Mouse (Mus musculus): Measurements from ENCODE around the gene Zfp729b. TPM values are rescaled to one million over a fixed set of nuclear protein-coding genes. Genes with fewer than 3 reads are reported as not detected.

Gene Zfp729b
- total RNA-seq (2014; fragmentation: Nextera tagmentation) (10.8 and 17.2 TPM in 2 replicates), total RNA-seq (2017) (16.1 and 16.3 TPM in 2 replicates)

DNA sequence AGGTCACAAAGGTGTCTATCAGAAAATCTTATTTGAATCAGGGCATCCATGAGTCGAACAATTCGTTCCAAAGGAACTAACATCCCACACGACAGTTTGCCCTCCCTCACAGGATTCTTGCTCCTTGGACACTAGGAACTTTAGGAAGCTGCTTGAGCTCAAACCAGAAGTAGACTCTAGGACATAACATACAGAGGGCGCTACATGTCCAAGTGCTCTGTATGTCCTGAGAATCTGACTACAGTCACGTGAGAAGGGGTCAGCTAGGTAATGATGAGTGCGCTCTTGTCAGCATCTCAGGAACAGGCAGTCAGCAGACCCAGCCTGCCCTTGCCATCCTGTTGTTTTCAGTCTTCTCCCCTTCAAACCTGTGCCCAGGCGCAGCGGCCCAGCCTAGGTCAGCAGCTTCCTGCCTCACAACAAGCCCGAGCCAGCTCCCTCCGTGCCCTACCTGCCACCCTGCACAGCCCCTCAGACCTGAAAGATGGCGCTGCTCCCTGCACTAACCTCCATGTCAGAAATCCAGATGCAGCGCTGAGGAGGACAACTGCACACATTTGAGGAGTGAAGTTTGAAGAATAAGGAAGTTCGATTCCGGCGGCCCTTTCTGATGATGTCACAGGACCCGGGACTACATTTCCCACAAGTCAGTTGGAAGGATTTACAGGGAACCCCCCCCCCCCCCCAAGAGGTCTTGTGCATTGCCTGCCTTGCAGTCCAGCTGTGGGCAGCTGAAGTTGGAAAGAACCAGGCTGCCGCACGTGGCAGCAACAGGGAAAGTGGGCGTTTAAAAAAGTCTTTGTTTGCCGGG, at the start of gene Zfp729b:
Gene Zfp729b (minus strand): TSS at position 642 of the 811 bp plus-strand sequence.
- peak; percentile 94 for ATAC-seq (replicated peaks; ENCODE audit: poor library complexity, severe bottlenecking)

DNA sequence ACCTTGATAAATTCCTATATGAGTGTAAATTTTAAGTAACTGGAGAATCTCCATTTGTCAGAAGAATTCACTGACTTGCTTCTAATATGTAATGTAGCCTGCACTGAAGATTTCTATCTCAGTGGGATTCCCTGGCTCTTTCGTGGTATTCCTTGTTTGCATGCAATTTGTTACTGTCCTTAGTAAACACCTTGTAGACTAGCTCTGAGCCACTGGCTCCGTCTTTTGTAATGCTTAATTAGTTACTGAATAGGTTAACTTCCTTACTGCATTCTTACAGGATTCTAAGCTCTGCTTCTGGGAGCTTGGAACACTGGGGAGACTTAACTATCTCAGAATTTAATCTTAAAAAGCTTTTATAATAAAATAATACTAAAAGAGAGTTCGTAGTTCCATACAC, 43.0 kb upstream of the Zfp729b start:
- no peak for ATAC-seq (replicated peaks; ENCODE audit: poor library complexity, severe bottlenecking)

DNA sequence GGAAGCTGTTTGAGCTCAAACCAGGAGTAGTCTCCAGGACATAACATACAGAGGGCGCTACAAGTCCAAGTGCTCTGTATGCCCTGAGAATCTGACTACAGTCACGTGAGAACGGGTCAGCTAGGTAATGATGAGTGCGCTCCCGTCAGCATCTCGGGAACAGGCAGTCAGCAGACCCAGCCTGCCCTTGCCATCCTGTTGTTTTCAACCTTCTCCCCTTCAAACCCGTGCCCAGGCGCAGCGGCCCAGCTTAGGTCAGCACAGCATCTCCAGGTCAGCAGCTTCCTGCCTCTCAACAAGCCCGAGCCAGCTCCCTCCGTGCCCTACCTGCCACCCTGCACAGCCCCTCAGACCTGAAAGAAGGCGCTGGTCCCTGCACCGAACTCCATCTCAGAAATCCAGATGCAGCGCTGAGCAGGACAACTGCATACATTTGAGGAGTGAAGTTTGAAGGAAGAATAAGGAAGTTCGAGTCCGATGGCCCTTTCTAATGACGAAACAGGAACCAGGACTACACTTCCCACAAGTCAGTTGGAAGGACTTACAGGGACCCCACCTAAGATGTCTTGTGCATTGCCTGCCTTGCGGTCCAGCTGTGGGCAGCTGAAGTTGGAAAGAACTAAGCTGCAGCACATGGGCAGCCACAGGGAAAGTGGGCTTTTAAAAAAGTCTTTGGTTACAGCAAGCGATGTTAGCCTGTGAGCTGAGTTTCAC, 27.9 kb upstream of the Zfp729b start, which contains the start of the genes Gm49345 and Zfp729a:
Gene Gm49345 (minus strand): TSS at position 476 of the 714 bp plus-strand sequence.
Gene Zfp729a (minus strand): TSS at position 498 of the 714 bp plus-strand sequence.
- peak; percentile 98 for ATAC-seq (replicated peaks; ENCODE audit: poor library complexity, severe bottlenecking)

DNA sequence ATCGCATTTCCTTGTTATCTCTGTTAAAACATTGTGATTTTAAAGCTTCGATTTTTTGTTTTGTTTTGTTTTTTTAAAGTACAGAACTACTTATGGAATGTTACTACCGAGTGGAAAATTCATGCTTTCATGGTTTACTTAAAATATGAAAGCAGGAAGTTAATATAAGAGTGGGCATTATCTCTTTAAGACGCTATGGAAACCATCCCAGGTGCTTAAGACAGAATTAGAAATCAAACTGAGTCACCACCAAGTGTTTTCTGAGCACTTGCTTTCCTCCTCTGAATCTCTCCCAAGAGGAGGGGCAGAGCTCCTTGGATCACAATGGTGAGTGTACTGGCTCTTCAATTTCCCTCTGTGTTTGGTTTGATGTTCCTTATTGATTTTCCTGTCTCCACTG, 601 bp upstream of the Zfp729b start:
- no peak for ATAC-seq (replicated peaks; ENCODE audit: poor library complexity, severe bottlenecking)

DNA sequence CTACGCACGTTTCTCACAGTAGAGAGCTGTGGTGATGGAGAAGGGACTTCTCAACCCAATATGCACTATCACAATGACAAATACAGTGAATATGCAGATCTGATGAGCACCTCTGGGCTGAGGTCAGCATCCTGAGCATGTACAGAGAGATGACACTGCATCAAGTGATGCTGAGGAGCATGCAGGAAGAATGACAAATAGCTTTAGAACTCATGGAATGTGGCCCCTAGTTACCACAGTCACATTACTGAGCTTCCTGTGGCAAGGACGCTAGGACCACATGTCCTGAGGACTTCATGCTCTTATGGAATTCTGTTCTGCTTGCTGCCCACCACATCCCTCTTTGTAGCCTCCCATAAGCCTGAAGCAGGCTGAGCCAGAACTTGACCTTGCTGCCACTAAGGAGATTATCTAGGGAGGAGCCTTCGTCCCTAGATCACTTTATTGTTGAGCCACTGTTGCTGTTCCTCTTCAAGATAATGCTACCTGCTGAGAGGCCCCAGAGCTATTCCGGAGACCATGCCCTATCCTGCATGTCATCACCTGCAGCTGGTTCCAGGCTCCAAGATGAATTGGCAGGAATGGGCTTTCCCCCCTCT, 36.8 kb downstream of the Zfp729b start:
- ATAC-seq (replicated peaks; ENCODE audit: poor library complexity, severe bottlenecking) = no peak

DNA sequence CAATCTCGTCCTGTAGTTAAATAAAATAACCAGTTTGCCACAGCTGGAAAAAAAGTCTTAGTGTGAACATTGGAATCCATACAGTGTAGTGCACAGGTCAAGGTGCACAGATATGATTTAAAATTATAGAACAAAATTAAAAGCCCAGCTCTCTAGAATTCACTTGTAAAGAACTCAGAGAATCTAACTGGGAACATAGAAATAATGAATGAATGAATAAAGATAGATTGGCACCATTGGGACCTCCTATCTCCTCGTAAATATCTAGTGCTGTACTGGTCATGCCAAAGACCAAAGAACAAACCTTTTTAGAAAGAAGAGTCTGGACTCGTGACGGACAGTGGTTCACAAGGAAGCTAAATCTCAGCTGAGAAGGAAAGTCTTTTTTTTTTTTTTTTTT, 55.8 kb downstream of the Zfp729b start, which contains the start of gene Zfp748:
Gene Zfp748 (minus strand): TSS at position 101 of the 400 bp plus-strand sequence.
- ATAC-seq (replicated peaks; ENCODE audit: poor library complexity, severe bottlenecking) = no peak

DNA sequence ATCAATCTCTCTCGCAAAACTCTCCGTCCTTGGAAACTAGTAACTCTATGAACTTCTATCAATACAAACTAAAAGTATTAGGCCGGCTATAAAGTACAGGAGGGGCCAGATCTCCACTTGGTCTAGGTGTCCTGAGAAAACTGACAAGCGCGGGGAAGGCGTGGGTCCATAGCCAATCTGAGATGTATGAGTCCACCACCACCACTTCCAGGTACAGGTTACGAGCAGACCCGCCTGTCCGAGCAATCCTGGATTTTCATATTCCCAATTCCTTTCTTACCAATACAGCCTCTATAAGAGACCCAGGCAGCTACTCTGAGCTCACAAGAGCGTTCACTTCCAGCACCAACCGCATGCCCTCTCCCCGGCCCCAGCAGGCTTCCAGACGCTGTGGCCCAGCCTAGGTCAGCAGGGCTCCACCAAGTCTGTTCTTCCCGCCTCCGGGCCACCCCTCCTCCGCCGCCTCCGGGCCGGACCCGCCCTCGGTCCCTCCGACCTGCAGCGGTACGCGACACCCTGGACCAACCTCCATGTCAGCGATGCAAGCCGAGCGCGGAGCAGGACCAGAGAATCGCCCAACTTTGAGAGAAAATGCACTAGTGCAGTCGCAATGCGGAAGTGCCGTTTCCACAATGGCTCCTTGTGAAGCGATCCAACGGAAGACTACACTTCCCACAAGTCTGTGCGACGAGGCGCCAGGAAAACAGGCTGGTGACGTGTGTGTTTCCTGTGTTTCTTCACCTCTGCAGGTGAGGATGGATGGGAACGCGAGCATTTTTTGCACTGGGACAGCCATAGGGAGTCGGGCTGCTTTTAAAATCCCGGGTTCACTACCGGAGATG, 56.8 kb downstream of the Zfp729b start:
- peak; percentile 98 for ATAC-seq (replicated peaks; ENCODE audit: poor library complexity, severe bottlenecking)

DNA sequence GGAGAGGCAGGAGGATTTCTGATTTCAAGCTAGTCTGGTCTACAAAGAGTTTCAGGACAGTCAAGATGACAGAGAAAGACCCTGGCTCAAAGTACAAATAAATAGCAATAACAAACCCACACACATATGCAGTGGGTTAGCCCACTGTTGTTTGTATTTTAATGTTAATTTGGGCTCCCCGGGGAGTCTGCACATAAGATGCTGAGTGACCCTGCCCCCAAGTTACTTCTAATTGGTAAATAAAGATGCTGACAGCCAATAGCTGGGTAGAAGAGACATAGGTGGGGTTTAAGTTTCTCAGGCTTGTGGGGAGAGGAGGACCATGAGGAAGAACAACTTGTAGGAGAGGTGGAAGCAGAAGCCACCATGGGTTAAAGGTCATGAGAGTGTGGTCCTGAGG, 63.6 kb downstream of the Zfp729b start:
- ATAC-seq (replicated peaks; ENCODE audit: poor library complexity, severe bottlenecking) = no peak

Other genes starting within 250 kb of the Zfp729b start
- 4.3 TPM in 1 of 2 replicates, not detected in the other for gene Gm28044, start 249.2 kb downstream of the Zfp729b start, total RNA-seq (2014; fragmentation: Nextera tagmentation)
- 8.4 and 31.0 TPM in 2 replicates for gene Gm28044, start 249.2 kb downstream of the Zfp729b start, total RNA-seq (2017)
- gene Zfp953, start 249.1 kb downstream of the Zfp729b start, total RNA-seq (2014; fragmentation: Nextera tagmentation) = 4.5 and 9.2 TPM in 2 replicates
- 6.3 and 9.2 TPM in 2 replicates for gene Zfp953, start 249.1 kb downstream of the Zfp729b start, total RNA-seq (2017)
- 6.1 TPM in 1 of 2 replicates, not detected in the other for gene Gm28041, start 234.0 kb downstream of the Zfp729b start, total RNA-seq (2014; fragmentation: Nextera tagmentation)
- not detected in 2 replicates for gene Gm28041, start 234.0 kb downstream of the Zfp729b start, total RNA-seq (2017)
- 4.1 and 6.3 TPM in 2 replicates for gene Zfp456, start 233.9 kb downstream of the Zfp729b start, total RNA-seq (2014; fragmentation: Nextera tagmentation)
- gene Zfp456, start 233.9 kb downstream of the Zfp729b start, total RNA-seq (2017) = 1.8 and 5.7 TPM in 2 replicates
- 5.4 and 15.3 TPM in 2 replicates for gene Zfp429, start 209.9 kb downstream of the Zfp729b start, total RNA-seq (2014; fragmentation: Nextera tagmentation)
- 5.6 and 6.1 TPM in 2 replicates for gene Zfp429, start 209.9 kb downstream of the Zfp729b start, total RNA-seq (2017)
- gene Zfp459, start 188.3 kb downstream of the Zfp729b start, total RNA-seq (2014; fragmentation: Nextera tagmentation) = 0.60 and 1.1 TPM in 2 replicates
- 0.86 and 0.88 TPM in 2 replicates for gene Zfp459, start 188.3 kb downstream of the Zfp729b start, total RNA-seq (2017)
- gene Zfp874a, start 158.1 kb downstream of the Zfp729b start, total RNA-seq (2014; fragmentation: Nextera tagmentation) = 8.4 and 8.7 TPM in 2 replicates
- gene Zfp874a, start 158.1 kb downstream of the Zfp729b start, total RNA-seq (2017) = 6.6 and 15.0 TPM in 2 replicates
- 5.8 and 7.3 TPM in 2 replicates for gene Zfp874b, start 125.4 kb downstream of the Zfp729b start, total RNA-seq (2014; fragmentation: Nextera tagmentation)
- 4.5 and 8.5 TPM in 2 replicates for gene Zfp874b, start 125.4 kb downstream of the Zfp729b start, total RNA-seq (2017)
- 8.5 and 11.4 TPM in 2 replicates for gene Zfp58, start 109.2 kb downstream of the Zfp729b start, total RNA-seq (2014; fragmentation: Nextera tagmentation)
- gene Zfp58, start 109.2 kb downstream of the Zfp729b start, total RNA-seq (2017) = 8.3 and 11.9 TPM in 2 replicates
- not detected in 2 replicates for gene Gm26965, start 83.6 kb downstream of the Zfp729b start, total RNA-seq (2014; fragmentation: Nextera tagmentation)
- not detected in 2 replicates for gene Gm26965, start 83.6 kb downstream of the Zfp729b start, total RNA-seq (2017)
- gene Zfp87, start 83.5 kb downstream of the Zfp729b start, total RNA-seq (2014; fragmentation: Nextera tagmentation) = 22.9 and 26.6 TPM in 2 replicates
- gene Zfp87, start 83.5 kb downstream of the Zfp729b start, total RNA-seq (2017) = 10.7 and 17.8 TPM in 2 replicates
- 10.0 and 12.3 TPM in 2 replicates for gene Zfp748, start 55.9 kb downstream of the Zfp729b start, total RNA-seq (2014; fragmentation: Nextera tagmentation)
- gene Zfp748, start 55.9 kb downstream of the Zfp729b start, total RNA-seq (2017) = 8.6 and 11.6 TPM in 2 replicates
- gene Gm49345, start 28.1 kb upstream of the Zfp729b start, total RNA-seq (2014; fragmentation: Nextera tagmentation) = 3.4 TPM in 1 of 2 replicates, not detected in the other
- gene Gm49345, start 28.1 kb upstream of the Zfp729b start, total RNA-seq (2017) = not detected in 2 replicates
- 15.0 and 17.6 TPM in 2 replicates for gene Zfp729a, start 28.1 kb upstream of the Zfp729b start, total RNA-seq (2014; fragmentation: Nextera tagmentation)
- 7.4 and 14.4 TPM in 2 replicates for gene Zfp729a, start 28.1 kb upstream of the Zfp729b start, total RNA-seq (2017)
- 26.8 and 28.6 TPM in 2 replicates for gene Zfp738, start 77.4 kb upstream of the Zfp729b start, total RNA-seq (2014; fragmentation: Nextera tagmentation)
- gene Zfp738, start 77.4 kb upstream of the Zfp729b start, total RNA-seq (2017) = 6.9 and 27.3 TPM in 2 replicates
- gene Zfp65, start 119.5 kb upstream of the Zfp729b start, total RNA-seq (2014; fragmentation: Nextera tagmentation) = 12.1 and 12.6 TPM in 2 replicates
- gene Zfp65, start 119.5 kb upstream of the Zfp729b start, total RNA-seq (2017) = 12.1 and 18.0 TPM in 2 replicates
- 6.3 and 7.5 TPM in 2 replicates for gene Zfp85, start 145.5 kb upstream of the Zfp729b start, total RNA-seq (2014; fragmentation: Nextera tagmentation)
- 7.3 and 7.8 TPM in 2 replicates for gene Zfp85, start 145.5 kb upstream of the Zfp729b start, total RNA-seq (2017)
- gene Zfp493, start 170.0 kb upstream of the Zfp729b start, total RNA-seq (2014; fragmentation: Nextera tagmentation) = 2.7 and 3.6 TPM in 2 replicates
- gene Zfp493, start 170.0 kb upstream of the Zfp729b start, total RNA-seq (2017) = 3.0 and 3.9 TPM in 2 replicates
- 3.7 and 5.9 TPM in 2 replicates for gene Zfp273, start 204.0 kb upstream of the Zfp729b start, total RNA-seq (2014; fragmentation: Nextera tagmentation)
- 6.0 and 7.0 TPM in 2 replicates for gene Zfp273, start 204.0 kb upstream of the Zfp729b start, total RNA-seq (2017)
- 1.6 TPM in 1 of 2 replicates, not detected in the other for gene Gm10037, start 221.4 kb upstream of the Zfp729b start, total RNA-seq (2014; fragmentation: Nextera tagmentation)
- 1.0 TPM in 1 of 2 replicates, not detected in the other for gene Gm10037, start 221.4 kb upstream of the Zfp729b start, total RNA-seq (2017)